Comparison of ENCODE assay signal across 9 mouse cellular contexts in the genomic region with DNA sequence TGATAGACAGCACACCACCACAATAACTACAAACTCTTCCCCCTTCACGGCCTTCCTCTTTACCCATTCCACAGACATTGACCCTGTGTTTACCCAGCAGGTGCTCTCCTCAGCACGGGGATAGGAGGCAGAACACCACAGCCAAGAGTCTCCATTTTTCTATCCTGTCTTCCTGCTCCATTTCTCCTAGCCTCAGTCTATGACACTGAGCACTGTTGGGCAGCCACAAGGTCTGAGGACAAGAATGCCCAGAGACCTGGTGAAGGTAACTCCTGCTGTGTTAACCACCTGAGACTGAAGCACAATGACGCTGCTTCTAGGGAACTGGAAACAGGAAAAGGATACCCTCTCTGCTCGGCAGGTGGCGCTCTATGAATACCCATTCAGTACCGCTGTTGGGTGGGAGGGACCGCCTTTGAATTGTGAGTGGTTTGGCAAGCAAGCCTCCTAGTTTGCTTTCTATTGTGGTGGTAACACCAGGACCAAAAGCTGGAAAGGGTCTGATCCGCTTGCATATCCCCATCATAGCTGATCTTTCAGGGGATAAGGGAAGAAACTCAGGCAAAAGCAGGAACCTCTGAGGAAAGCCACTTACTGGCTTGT. TPM values are rescaled to one million over a fixed set of nuclear protein-coding genes. Genes with fewer than 3 reads are reported as not detected.
A peak's percentile ranks its signal among the peaks of the same experiment; 100 is the strongest.
DNase-seq lines count a peak whose midpoint lies in the region; ATAC-seq and TF ChIP-seq lines count a peak whose summit lies in the region.
"Had no signal": no experiment of that assay in that cellular context is flagged by ENCODE, and none has a peak within 500 bp of the region (broad histone marks: within the 10 kb centered on the region; RNA-seq: fewer than 3 reads in every experiment).

No protein-coding gene starts in this region.

- intact Hi-C loops in left cerebral cortex, adult 2 months (cut with DNase I) = loop anchor here (1.0 to 5.0 kb wide), 3 partner anchors 193 to 516 kb away; no protein-coding TSS in a partner anchor

- no peaks in the 10 kb centered on the region for H3K4me1 ChIP-seq in heart, embryonic 11.5 days (ENCODE audit: control insufficient read depth, insufficient read depth, low read length)
- no peaks in the 10 kb centered on the region for H3K4me1 ChIP-seq in forebrain, embryonic 15.5 days
- H3K4me1 ChIP-seq in hindbrain, embryonic 15.5 days (replicated peaks) = no peaks in the 10 kb centered on the region
- H3K4me1 ChIP-seq: midbrain, embryonic 12.5 days had no signal

- H3K9me3 ChIP-seq in heart, embryonic 11.5 days (replicated peaks; ENCODE audit: control insufficient read depth, low read length) = no peaks in the 10 kb centered on the region
- H3K9me3 ChIP-seq in forebrain, embryonic 15.5 days = no peaks in the 10 kb centered on the region
- no peaks in the 10 kb centered on the region for H3K9me3 ChIP-seq in hindbrain, embryonic 15.5 days
- H3K9me3 ChIP-seq: midbrain, embryonic 12.5 days had no signal

- peak; percentile 89 for TF ChIP-seq CTCF in left cerebral cortex, adult 2 months (IDR thresholded peaks at IDR 0.05)

- DNase-seq in heart, adult 11 months = peak; percentile 96
- DNase-seq in cerebellum, adult 11 months = peak; percentile 41
- DNase-seq in left cerebral cortex, adult 2 months (ENCODE audit: extremely low spot score in 1 of 2, low spot score in 2 of 2) = peak; percentile 74 to 78
- peak; percentile 60 for DNase-seq in mesoderm, embryonic 11.5 days (ENCODE audit: low read depth, low spot score)
- DNase-seq in spleen, adult 12 weeks (ENCODE audit: low spot score) = peak; percentile 58

- peaks cover 13% of the 10 kb centered on the region; the same call in 1 of the 2 replicates for H3K36me3 ChIP-seq in heart, embryonic 11.5 days (ENCODE audit: control insufficient read depth, insufficient read depth, low read length)
- H3K36me3 ChIP-seq in forebrain, embryonic 15.5 days = peaks cover 75% of the 10 kb centered on the region
- peaks cover 76% of the 10 kb centered on the region for H3K36me3 ChIP-seq in hindbrain, embryonic 15.5 days

- no peak overlapping the region for H3K27ac ChIP-seq in heart, embryonic 11.5 days (ENCODE audit: low read depth, low read length)
- no peak overlapping the region for H3K27ac ChIP-seq in forebrain, embryonic 15.5 days (replicated peaks)
- no peak overlapping the region for H3K27ac ChIP-seq in hindbrain, embryonic 15.5 days (replicated peaks)
- no peak overlapping the region for H3K27ac ChIP-seq in left cerebral cortex, adult 2 months
- H3K27ac ChIP-seq: midbrain, embryonic 12.5 days had no signal

- ATAC-seq in heart, embryonic 11.5 days (replicated peaks; ENCODE audit: insufficient number of reproducible peaks, low FRiP score, low TSS enrichment) = no peak
- ATAC-seq in forebrain, embryonic 15.5 days (replicated peaks) = peak; percentile 60
- ATAC-seq in hindbrain, embryonic 15.5 days (ENCODE audit: low FRiP score, low read depth) = peak; percentile 61; the same call in 1 of the 2 replicates

- H3K4me3 ChIP-seq in heart, embryonic 11.5 days (ENCODE audit: low read depth, low read length) = no peak overlapping the region
- H3K4me3 ChIP-seq in forebrain, embryonic 15.5 days = no peak overlapping the region
- no peak overlapping the region for H3K4me3 ChIP-seq in hindbrain, embryonic 15.5 days
- no peak overlapping the region for H3K4me3 ChIP-seq in left cerebral cortex, adult 2 months
- H3K4me3 ChIP-seq: midbrain, embryonic 12.5 days had no signal

- H3K9ac ChIP-seq in heart, embryonic 11.5 days (ENCODE audit: low read depth, low read length) = no peak overlapping the region
- H3K9ac ChIP-seq in forebrain, embryonic 15.5 days (replicated peaks) = no peak overlapping the region
- no peak overlapping the region for H3K9ac ChIP-seq in hindbrain, embryonic 15.5 days
- H3K9ac ChIP-seq: midbrain, embryonic 12.5 days had no signal

- H3K4me2 ChIP-seq in heart, embryonic 11.5 days = no peak overlapping the region
- no peak overlapping the region for H3K4me2 ChIP-seq in forebrain, embryonic 15.5 days (replicated peaks)
- no peak overlapping the region for H3K4me2 ChIP-seq in hindbrain, embryonic 15.5 days
- H3K4me2 ChIP-seq: midbrain, embryonic 12.5 days had no signal

- 40% methylated on average over 8 of the region's 8 CpGs for WGBS in heart, embryonic 11.5 days (ENCODE audit: insufficient replicate concordance)
- 37% methylated on average over 8 of the region's 8 CpGs for WGBS in forebrain, embryonic 15.5 days
- WGBS in hindbrain, embryonic 15.5 days = 41% methylated on average over 8 of the region's 8 CpGs

- H3K27me3 ChIP-seq in heart, embryonic 11.5 days (ENCODE audit: control insufficient read depth, insufficient read depth, low read length) = no peaks in the 10 kb centered on the region
- no peaks in the 10 kb centered on the region for H3K27me3 ChIP-seq in forebrain, embryonic 15.5 days
- H3K27me3 ChIP-seq in hindbrain, embryonic 15.5 days = no peaks in the 10 kb centered on the region
- H3K27me3 ChIP-seq: midbrain, embryonic 12.5 days had no signal

RNA-seq across cellular contexts. Expression of gene Poglut1, which starts 13.4 kb away (rescaled TPM):
- polyA plus RNA-seq in heart, embryonic 11.5 days (2014; fragmentation: Nextera tagmentation; extraction: Ambion mirVana) = 33.5 and 37.7 TPM in 2 replicates
- polyA plus RNA-seq in forebrain, embryonic 15.5 days (2015; fragmentation: Nextera tagmentation; extraction: Ambion mirVana) = 66.1 and 66.2 TPM in 2 replicates
- 50.7 and 52.8 TPM in 2 replicates for polyA plus RNA-seq in hindbrain, embryonic 15.5 days (2015; fragmentation: Nextera tagmentation; extraction: Ambion mirVana)
- 10 to 100 TPM; 41.8 to 44.0 TPM for total RNA-seq in left cerebral cortex, adult 2 months (2021)

RNA-seq across cellular contexts. Expression of gene Timmdc1, which starts 14.2 kb away (rescaled TPM):
- 33.3 and 33.6 TPM in 2 replicates for polyA plus RNA-seq in heart, embryonic 11.5 days (2014; fragmentation: Nextera tagmentation; extraction: Ambion mirVana)
- polyA plus RNA-seq in forebrain, embryonic 15.5 days (2015; fragmentation: Nextera tagmentation; extraction: Ambion mirVana) = 37.9 and 39.3 TPM in 2 replicates
- polyA plus RNA-seq in hindbrain, embryonic 15.5 days (2015; fragmentation: Nextera tagmentation; extraction: Ambion mirVana) = 32.0 and 35.2 TPM in 2 replicates
- 10 to 100 TPM; 32.2 to 33.4 TPM for total RNA-seq in left cerebral cortex, adult 2 months (2021)

RNA-seq across cellular contexts. Expression of gene Tmem39a, which starts 21.9 kb away (rescaled TPM):
- polyA plus RNA-seq in heart, embryonic 11.5 days (2014; fragmentation: Nextera tagmentation; extraction: Ambion mirVana) = 77.3 and 84.0 TPM in 2 replicates
- polyA plus RNA-seq in forebrain, embryonic 15.5 days (2015; fragmentation: Nextera tagmentation; extraction: Ambion mirVana) = 38.4 and 41.5 TPM in 2 replicates
- polyA plus RNA-seq in hindbrain, embryonic 15.5 days (2015; fragmentation: Nextera tagmentation; extraction: Ambion mirVana) = 35.2 and 36.3 TPM in 2 replicates
- total RNA-seq in left cerebral cortex, adult 2 months (2021) = 10 to 100 TPM; 23.5 to 24.9 TPM

Comparison
In these comparisons a context has a peak if more than half of its experiments do, and no peak if none do; other contexts are left out.
1. DNase-seq: peak in every context shown above with its lines; median percentile 96 in heart, adult 11 months; 76 in left cerebral cortex, adult 2 months; 60 in mesoderm, embryonic 11.5 days; 58 in spleen, adult 12 weeks; 41 in cerebellum, adult 11 months.